Mouse (Mus musculus): ENCODE data around the gene Tor1aip2.

GRCm38 (mm10) chr1:156066133-156066532, 30.9 kb downstream of the Tor1aip2 start:
- TF ChIP-seq CTCF (IDR thresholded peaks at IDR 0.05; ENCODE audit: control insufficient read depth, insufficient read depth, low read length) (no peak), POLR2A (IDR thresholded peaks at IDR 0.05; ENCODE audit: borderline replicate concordance, control insufficient read depth, low read depth, low read length) (no peak)

Measured in bone marrow, adult 2 months (tissue).